Mouse (Mus musculus) 416B (cell line): Measurements from ENCODE around the gene Gstk1.

ENCODE experiments used
- DNase-seq: peaks from one replicate; pipeline ENCODE4 v3.0.0; 2011; ENCODE audit warnings: low read depth

Gene Gstk1

GRCm38 (mm10) chr6:42265391-42266330, 19.9 kb downstream of the Gstk1 start:
- peak; percentile 61 for DNase-seq

- DNase-seq, result no peak
Observed at GRCm38 (mm10) chr6:42270817-42271216, 25.1 kb downstream of the Gstk1 start.

GRCm38 (mm10) chr6:42276151-42276550, 30.4 kb downstream of the Gstk1 start:
- no peak for DNase-seq

GRCm38 (mm10) chr6:42282865-42283528, 37.3 kb downstream of the Gstk1 start:
- no peak for DNase-seq

GRCm38 (mm10) chr6:42286448-42286847, 40.7 kb downstream of the Gstk1 start, which contains the start of gene Clcn1:
Gene Clcn1, plus strand, starts transcription at chr6:42286685.
- DNase-seq, result no peak

- no peak for DNase-seq
Observed at GRCm38 (mm10) chr6:42287562-42287961, 41.8 kb downstream of the Gstk1 start.

GRCm38 (mm10) chr6:42293327-42293726, 47.6 kb downstream of the Gstk1 start:
- no peak for DNase-seq

- DNase-seq, result peak; percentile 75
Observed at GRCm38 (mm10) chr6:42295549-42296094, 49.9 kb downstream of the Gstk1 start.

- peak; percentile 84 for DNase-seq
Observed at GRCm38 (mm10) chr6:42299362-42299761, 53.6 kb downstream of the Gstk1 start.
